Mouse (Mus musculus) MEL (cell line): ENCODE results near the gene Gnai3.

Source experiments
- GATA1 ChIP-seq: IDR thresholded peaks from 2 replicates; pipeline ENCODE4 v1.6.1; 2011; ENCODE audit warnings: low read depth, low read length, improper control_type of control experiment
- HCFC1 ChIP-seq: IDR thresholded peaks from 2 replicates; pipeline ENCODE4 v1.6.1; 2012; ENCODE audit warnings: low read depth, mild to moderate bottlenecking, inconsistent platforms, low read length, improper control_type of control experiment, moderate library complexity
- POLR2A ChIP-seq, 2 experiments: IDR thresholded peaks; 2 replicates each; pipeline ENCODE4 v1.6.1; 2011 to 2012; ENCODE audit warnings: low read length in 2 of 2, mild to moderate bottlenecking in 2 of 2, control low read depth in 1 of 2, improper control_type of control experiment in 1 of 2, low read depth in 1 of 2, moderate library complexity in 1 of 2; ENCODE audit not compliant: control insufficient read depth in 1 of 2, insufficient read depth in 1 of 2, poor library complexity in 1 of 2
- POLR2AphosphoS2 ChIP-seq: IDR thresholded peaks from 2 replicates; pipeline ENCODE4 v1.6.1; 2011; ENCODE audit warnings: low read length, improper control_type of control experiment
- RCOR1 ChIP-seq: IDR thresholded peaks from 2 replicates; pipeline ENCODE4 v1.6.1; 2012; ENCODE audit warnings: low read depth, mild to moderate bottlenecking, inconsistent platforms, low read length, improper control_type of control experiment
- ZC3H11A ChIP-seq: IDR thresholded peaks from 2 replicates; pipeline ENCODE4 v1.6.1; 2012; ENCODE audit warnings: low read depth, mild to moderate bottlenecking, inconsistent platforms, low read length, improper control_type of control experiment

GRCm38 (mm10) chr3:108061420-108061819 lies 84.5 kb downstream of the Gnai3 start:
- TF ChIP-seq POLR2A (IDR thresholded peaks at IDR 0.05; ENCODE audit: control insufficient read depth in 1 of 2, insufficient read depth in 1 of 2, low read depth in 1 of 2, low read length in 2 of 2, poor library complexity in 1 of 2), result 0 out of 4 replicates have a peak, but pooled peaks of 1 of the 2 experiments have one; percentile 22
- no peak for TF ChIP-seq POLR2AphosphoS2
- TF ChIP-seq GATA1, result no peak
- TF ChIP-seq RCOR1, result no peak
- no peak for TF ChIP-seq HCFC1
- peak; percentile 65 for TF ChIP-seq ZC3H11A
